Comparison of ENCODE assay signal across 25 mouse cellular contexts in the genomic region with DNA sequence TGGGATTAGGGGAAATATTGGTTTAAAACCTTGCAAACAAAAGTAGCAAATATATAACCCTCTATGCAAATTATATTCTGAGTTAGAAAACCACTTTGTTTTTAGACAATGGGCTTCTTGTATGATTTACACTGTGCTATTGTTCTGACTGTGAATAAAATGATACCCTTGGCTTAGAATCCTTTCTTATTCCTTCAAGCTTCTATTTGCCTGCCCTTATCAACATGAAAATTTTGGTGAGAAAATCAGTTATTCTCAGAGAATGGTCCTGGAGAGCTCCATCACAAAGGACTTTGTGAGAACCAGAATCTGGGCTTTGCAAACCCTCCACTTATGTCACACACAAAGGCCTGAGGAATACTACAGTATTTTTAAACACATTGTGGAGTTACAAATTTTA. TPM values are rescaled to one million over a fixed set of nuclear protein-coding genes. Genes with fewer than 3 reads are reported as not detected.
"Had no signal": no experiment of that assay in that cellular context is flagged by ENCODE, and none has a peak within 500 bp of the region (broad histone marks: within the 10 kb centered on the region; RNA-seq: fewer than 3 reads in every experiment).

No protein-coding gene starts in this region.

- H3K27ac ChIP-seq: neural tube, embryonic 13.5 days; neural tube, embryonic 15.5 days; stomach, embryonic 15.5 days; stomach, postnatal 0 days had no signal

- H3K4me3 ChIP-seq: neural tube, embryonic 13.5 days; neural tube, embryonic 15.5 days; stomach, embryonic 15.5 days had no signal

- DNase-seq: retina, postnatal 1 day; right cerebral cortex, adult 18-20 months; right cerebral cortex, postnatal 14 days; right cerebral cortex, postnatal 25 days; right cerebral cortex, postnatal 4 days; spleen, adult 18-20 months; thymus, adult 18-20 months; thymus, adult 2 months; thymus, postnatal 14 days; thymus, postnatal 25 days; thymus, postnatal 36 days; thymus, postnatal 4 days had no signal

- H3K4me1 ChIP-seq: neural tube, embryonic 13.5 days; neural tube, embryonic 15.5 days; stomach, embryonic 15.5 days had no signal

- H3K27me3 ChIP-seq: neural tube, embryonic 13.5 days; neural tube, embryonic 15.5 days; stomach, embryonic 15.5 days had no signal

- H3K4me2 ChIP-seq: neural tube, embryonic 13.5 days; neural tube, embryonic 15.5 days; stomach, embryonic 15.5 days had no signal

- H3K9ac ChIP-seq: neural tube, embryonic 13.5 days; neural tube, embryonic 15.5 days; stomach, embryonic 15.5 days had no signal

- H3K9me3 ChIP-seq: neural tube, embryonic 13.5 days; neural tube, embryonic 15.5 days; stomach, embryonic 15.5 days had no signal

- H3K36me3 ChIP-seq: neural tube, embryonic 13.5 days; neural tube, embryonic 15.5 days; stomach, embryonic 15.5 days had no signal

RNA-seq across cellular contexts. Expression of a gene that starts 11.1 kb away (rescaled TPM):
- total RNA-seq: neutrophil, adult 5-6 weeks had no signal
- polyA plus RNA-seq: small intestine, adult 2 months; stomach, embryonic 14.5 days had no signal

RNA-seq across cellular contexts. Expression of a gene that starts 30.2 kb away (rescaled TPM):
- total RNA-seq: neutrophil, adult 5-6 weeks had no signal
- polyA plus RNA-seq: neural tube, embryonic 13.5 days; neural tube, embryonic 14.5 days; neural tube, embryonic 15.5 days; small intestine, adult 2 months; spleen, adult 2 months; stomach, embryonic 14.5 days; stomach, embryonic 15.5 days; stomach, embryonic 16.5 days; stomach, postnatal 0 days; testis, adult 2 months; thymus, adult 2 months; thymus, postnatal 0 days; urinary bladder, adult 2 months had no signal
